Mouse (Mus musculus) kidney, postnatal 25 days (tissue): ENCODE measurements around the gene Mllt10.
"Not testable (repeated sequence)": the region's sequence is repeated elsewhere in the genome, so short reads cannot be mapped to it uniquely, and the experiment has no call there.

Experiments used
- DNase-seq, 2 experiments: peaks; one replicate each; pipeline ENCODE4 v3.0.0; 2021; ENCODE audit warnings: mixed read lengths in 2 of 2

Mllt10 gene

GRCm38 (mm10) chr2:18052581-18052980 lies 2.5 kb upstream of the Mllt10 start:
- no peak for DNase-seq

GRCm38 (mm10) chr2:18053243-18053950 lies 1.6 kb upstream of the Mllt10 start:
- no peak for DNase-seq

- peak; percentile 69 to 72 for DNase-seq
Measured at GRCm38 (mm10) chr2:18053951-18054530, 996 bp upstream of the Mllt10 start.

GRCm38 (mm10) chr2:18055929-18056785 lies 1.1 kb downstream of the Mllt10 start:
- peak; percentile 95 to 98 for DNase-seq

GRCm38 (mm10) chr2:18056786-18057255 lies 1.8 kb downstream of the Mllt10 start:
- peak; percentile 94 to 99 for DNase-seq

DNA sequence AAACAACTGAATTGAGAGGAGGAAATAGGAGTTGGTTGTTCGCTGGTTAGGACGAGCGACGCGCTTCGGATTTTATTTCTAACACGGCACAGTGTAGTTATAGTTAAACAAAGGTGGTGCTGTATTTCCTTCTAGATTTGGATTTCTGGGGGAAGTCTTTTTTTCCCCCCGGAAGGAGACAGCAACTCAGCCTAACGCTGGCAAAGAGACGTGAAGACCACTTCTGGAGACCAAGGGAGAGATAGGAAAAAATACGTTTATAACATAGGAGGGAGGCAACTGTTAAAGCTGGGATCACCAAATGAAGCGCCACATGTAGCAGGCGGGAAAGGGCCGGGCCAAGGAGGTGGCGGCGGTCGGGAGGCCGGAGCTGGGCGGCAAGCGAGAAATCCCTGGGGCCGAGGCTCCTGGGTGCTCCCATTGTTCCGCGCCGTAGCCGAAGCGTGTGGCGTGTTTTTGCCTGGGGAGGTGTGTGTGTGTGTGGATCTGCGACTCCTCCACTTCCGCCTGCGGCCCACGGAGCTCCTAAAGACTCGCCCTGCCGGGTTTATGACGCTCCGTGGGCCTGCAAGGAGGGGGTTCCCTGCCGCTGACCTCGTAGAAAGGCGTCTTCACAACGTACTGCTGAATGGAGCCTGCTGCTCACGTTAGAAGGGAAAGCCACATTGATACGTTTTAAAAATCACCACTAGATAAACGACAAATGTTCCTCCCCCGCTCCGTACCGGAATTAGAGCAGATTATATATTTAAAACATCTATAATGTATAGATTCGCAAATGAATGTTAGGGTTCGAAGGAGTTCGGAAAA lies 2.5 kb downstream of the Mllt10 start:
- peak; percentile 65 to 81 for DNase-seq

DNA sequence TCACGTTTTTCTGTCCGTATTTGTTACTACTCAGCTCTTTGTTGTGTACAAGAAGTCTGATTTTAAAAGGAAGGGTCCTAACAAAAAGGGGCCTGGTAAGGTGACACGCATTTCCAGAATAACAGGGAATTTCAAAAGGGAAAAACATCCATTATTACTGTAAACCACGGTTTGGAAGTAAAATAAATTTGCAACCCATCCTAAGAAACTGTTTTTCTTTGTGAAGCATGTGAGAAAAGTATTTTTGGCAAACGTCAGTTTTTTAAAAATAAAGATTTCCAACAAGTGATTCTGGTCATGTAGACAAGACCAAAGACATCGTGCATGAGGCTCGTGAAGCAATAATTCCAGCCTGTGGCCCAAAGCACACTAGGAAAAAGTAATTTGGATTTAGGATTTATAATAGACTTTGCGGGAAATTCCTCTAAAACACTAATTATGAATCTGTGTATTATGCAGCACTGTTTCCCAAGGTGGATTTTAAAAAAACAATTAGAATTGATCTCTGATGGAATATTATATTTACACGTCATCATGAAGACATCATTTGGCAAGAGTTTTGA lies 3.2 kb downstream of the Mllt10 start:
- no peak for DNase-seq

DNA sequence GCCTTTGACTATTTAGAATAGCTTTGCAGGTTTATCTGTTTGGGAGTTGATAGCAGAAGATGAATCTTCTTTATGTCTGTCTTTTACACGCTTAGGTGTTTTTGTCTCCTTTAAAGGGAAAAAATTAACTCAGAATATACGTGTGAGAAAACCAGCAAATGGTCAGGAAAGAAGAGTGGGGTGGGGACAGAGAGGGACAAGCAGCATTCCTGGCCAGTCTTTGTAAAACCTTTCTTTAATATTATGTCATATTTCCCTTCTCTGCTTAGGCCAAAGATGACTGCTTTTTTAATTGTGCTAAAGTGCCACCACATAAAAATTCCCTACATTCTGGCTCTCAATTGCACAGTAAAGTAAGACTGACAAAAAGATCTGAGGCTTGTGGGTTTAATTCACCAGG lies 4.0 kb downstream of the Mllt10 start:
- DNase-seq: no peak

DNA sequence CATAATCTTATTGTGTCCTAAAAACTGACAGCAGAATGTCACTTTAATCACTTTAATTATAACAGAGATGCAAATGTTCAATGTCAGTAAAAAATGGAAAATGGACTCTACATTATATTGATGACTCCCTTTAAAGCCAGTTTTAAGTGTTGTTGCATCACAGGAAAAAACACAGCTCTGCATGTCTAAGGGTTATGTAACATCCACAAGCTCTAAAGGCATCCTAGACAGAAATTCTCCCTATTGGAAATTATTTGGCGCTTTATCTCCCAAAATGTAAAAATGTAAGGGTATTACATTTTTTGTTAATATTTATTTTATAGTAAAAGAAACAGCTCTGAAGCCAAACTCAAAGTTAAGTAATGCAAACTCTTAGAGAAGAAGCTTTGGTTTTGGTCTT lies 4.9 kb downstream of the Mllt10 start:
- no peak for DNase-seq

DNA sequence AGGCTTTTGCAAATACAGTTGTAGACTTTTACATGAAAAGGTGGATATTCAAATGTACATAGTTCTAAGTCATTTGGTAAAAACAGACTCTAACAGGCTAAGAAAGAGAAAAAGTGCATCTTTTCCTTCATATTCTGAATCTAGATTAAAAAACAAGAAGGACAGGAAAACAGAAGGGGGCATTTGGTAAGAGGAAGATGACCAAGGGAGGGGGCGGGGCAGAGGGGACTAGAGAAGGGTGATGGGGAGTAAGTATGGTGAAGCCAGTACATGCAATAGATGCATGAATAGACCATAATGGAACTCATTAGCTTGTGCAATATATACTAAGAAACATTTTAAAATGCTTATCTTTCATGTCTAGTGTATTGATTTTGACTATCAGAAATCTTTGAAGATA lies 5.4 kb downstream of the Mllt10 start:
- no peak for DNase-seq

- peak; percentile 69 to 85 for DNase-seq
Measured at GRCm38 (mm10) chr2:18063763-18064251, 8.8 kb downstream of the Mllt10 start.

- DNase-seq: peak; percentile 87 to 97
Measured at GRCm38 (mm10) chr2:18064356-18064858, 9.4 kb downstream of the Mllt10 start.

DNA sequence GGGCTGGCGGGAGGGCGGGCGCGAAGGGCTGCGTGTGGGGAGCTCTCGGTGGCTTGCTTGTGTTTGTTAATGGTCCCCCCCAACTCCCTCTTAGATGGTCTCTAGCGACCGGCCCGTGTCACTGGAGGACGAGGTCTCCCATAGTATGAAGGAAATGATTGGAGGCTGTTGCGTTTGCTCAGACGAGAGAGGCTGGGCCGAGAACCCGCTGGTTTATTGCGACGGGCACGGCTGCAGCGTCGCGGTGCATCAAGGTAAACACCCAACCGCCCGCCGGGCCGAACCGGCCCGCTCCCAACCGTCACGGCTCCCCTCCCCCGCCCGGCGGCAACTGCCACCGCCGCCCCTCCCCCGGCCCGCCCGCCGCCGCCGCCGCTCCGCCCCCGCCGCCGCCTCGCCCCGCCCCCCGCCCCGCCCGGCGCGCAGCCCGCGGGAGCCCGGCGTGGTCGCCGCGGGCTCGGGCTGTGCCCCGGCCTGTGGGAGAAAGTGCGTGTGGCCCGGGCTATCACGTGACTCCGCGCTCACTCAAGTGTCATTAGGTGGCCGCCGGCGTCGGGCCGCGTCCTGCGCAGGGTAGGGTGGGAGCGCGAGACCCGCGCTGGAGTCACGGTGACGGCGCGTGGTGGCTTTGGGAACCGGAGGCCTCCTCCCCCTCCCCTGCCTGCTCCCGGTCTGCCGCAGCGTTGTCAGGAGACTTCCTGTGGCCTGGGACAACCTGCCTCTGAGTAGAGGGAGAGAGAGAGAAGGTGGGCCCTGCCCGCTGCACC lies 10.1 kb downstream of the Mllt10 start:
- peak; percentile 90 to 94 for DNase-seq

GRCm38 (mm10) chr2:18065708-18066030 lies 10.6 kb downstream of the Mllt10 start:
- no peak for DNase-seq

- no peak for DNase-seq
Measured at GRCm38 (mm10) chr2:18066436-18066835, 11.4 kb downstream of the Mllt10 start.

- DNase-seq: peak; percentile 64 to 88
Measured at GRCm38 (mm10) chr2:18068071-18068796, 13.2 kb downstream of the Mllt10 start.

GRCm38 (mm10) chr2:18071947-18072346 lies 16.9 kb downstream of the Mllt10 start:
- DNase-seq: no peak

GRCm38 (mm10) chr2:18080182-18080860 lies 25.3 kb downstream of the Mllt10 start:
- no peak for DNase-seq

GRCm38 (mm10) chr2:18087695-18088094 lies 32.7 kb downstream of the Mllt10 start:
- not testable (repeated sequence) for DNase-seq

DNA sequence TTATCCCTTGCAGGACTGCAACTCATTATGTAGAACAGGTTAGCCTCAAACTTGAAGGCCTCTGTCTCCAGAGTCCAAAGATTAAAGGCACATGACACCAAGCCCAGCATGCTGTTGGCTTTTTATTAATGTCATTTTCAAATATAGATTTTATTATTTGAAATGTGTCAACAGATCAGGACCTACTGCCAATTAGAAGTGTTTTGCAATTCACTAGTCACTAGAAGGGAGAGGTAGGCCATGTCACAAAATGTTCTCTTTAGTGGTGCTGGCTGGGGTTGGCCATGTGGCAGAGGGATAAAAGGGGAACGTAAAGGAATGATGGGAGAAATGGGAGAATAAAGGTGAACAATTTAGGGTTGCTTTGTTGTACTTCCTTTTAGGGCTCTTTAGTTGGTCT lies 38.8 kb downstream of the Mllt10 start:
- no peak for DNase-seq
